Mouse (Mus musculus) liver, postnatal 0 days (tissue): Measurements from ENCODE around the gene Ptger3.

ENCODE experiments used
- CTCF ChIP-seq: sonication (generic); IDR thresholded peaks from 2 replicates; pipeline ENCODE4 v1.5.1; 2016; ENCODE audit warnings: antibody characterized with exemption, low read depth
- EP300 ChIP-seq: IDR thresholded peaks from 2 replicates; pipeline ENCODE4 v1.6.1; 2016; ENCODE audit warnings: antibody characterized with exemption, low read depth, mild to moderate bottlenecking

DNA sequence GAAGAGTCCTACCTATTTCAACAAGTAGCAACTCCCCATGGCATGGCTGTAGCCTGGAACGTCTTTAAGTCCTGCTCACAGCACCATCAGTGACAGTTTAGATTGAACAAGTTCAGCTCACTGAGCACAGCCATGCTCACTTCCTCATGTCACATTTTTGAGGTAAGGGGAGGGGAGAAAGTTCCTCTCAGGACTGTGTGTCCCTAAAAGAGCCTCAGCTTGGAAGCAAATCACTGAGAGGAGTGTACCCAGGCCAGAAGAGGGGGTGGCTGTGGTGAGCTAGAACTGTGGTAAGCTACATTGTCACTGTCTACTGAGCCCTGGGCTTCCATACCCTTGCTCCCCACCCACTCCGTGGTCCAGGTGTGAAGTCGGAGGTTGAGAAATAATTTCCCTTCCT, 60.7 kb downstream of the Ptger3 start:
- TF ChIP-seq CTCF = no peak
- TF ChIP-seq EP300 = no peak
